Mouse (Mus musculus) embryonic fibroblast, embryonic 13.5 days (primary cell): Measurements from ENCODE around the gene Itpr2.

Experiments used
- CTCF ChIP-seq: IDR thresholded peaks from 2 replicates; pipeline ENCODE4 v1.5.1; 2011; ENCODE audit warnings: mild to moderate bottlenecking, control low read depth, low read length, moderate library complexity, borderline replicate concordance; ENCODE audit not compliant: insufficient read depth
- POLR2A ChIP-seq: IDR thresholded peaks from 2 replicates; pipeline ENCODE4 v1.6.1; 2011; ENCODE audit warnings: low read depth, mild to moderate bottlenecking, control low read depth, low read length, moderate library complexity

DNA sequence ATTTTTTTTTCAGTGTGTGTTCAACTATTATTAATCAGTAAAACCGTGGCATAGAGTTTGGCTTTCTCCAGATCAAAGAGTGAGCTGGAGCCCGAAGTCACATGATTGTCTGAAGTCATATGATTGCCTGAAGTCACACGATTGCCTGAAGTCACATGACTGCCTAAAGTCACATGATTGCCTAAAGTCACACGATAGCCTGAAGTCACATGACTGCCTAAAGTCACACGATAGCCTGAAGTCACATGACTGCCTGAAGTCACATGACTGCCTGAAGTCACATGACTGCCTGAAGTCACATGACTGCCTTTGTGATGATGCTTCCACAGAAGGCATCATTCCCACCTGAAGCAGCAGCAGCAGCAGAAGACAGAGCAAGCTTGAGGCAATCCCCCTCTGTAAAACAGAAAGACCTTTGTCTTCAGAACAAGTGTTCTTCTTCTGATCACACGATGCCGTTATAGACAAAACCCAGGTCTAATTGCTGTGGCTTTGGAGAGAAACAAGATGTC is 304.1 kb downstream of the Itpr2 start:
- TF ChIP-seq CTCF (no peak), POLR2A (no peak)
